ENCODE assay signal across 8 mouse cellular contexts in genomic region chr12:69537675-69538361, GRCm38 (mm10). TPM values are rescaled to one million over a fixed set of nuclear protein-coding genes. Genes with fewer than 3 reads are reported as not detected.
DNase-seq lines count a peak whose midpoint lies in the region; ATAC-seq and TF ChIP-seq lines count a peak whose summit lies in the region.

No protein-coding gene starts in this region.

- H3K9ac ChIP-seq in hindbrain, embryonic 15.5 days: no peak overlapping the region
- peak overlapping the region; percentile 14; the same call in 1 of the 2 replicates for H3K9ac ChIP-seq in stomach, embryonic 15.5 days

- H3K27me3 ChIP-seq in hindbrain, embryonic 15.5 days: no peaks in the 10 kb centered on the region
- H3K27me3 ChIP-seq in stomach, embryonic 15.5 days (replicated peaks): no peaks in the 10 kb centered on the region

- DNase-seq in adrenal gland, adult 2 months: peak; percentile 34
- no peak for DNase-seq in adrenal gland, adult 8-10 months
- DNase-seq in c-Kit-positive CD71-positive TER-119-positive erythroid progenitor cells, embryonic 14.5 days (ENCODE audit: low spot score): peak; percentile 44
- DNase-seq in gastrocnemius, adult 2 months: peak; percentile 64
- DNase-seq in left cerebral cortex, postnatal 36 days (ENCODE audit: low spot score in 2 of 2): peak; percentile 36 to 38

- ATAC-seq in hindbrain, embryonic 15.5 days (ENCODE audit: low FRiP score, low read depth): peak; percentile 37; the same call in 1 of the 2 replicates
- peak; percentile 44 for ATAC-seq in megakaryocyte-erythroid progenitor cell, adult 5-6 weeks (replicated peaks; ENCODE audit: low FRiP score, low TSS enrichment, poor library complexity, severe bottlenecking)
- ATAC-seq in stomach, embryonic 15.5 days (ENCODE audit: insufficient read depth, low FRiP score, low read depth): peak; percentile 61

- peaks cover 19% of the 10 kb centered on the region for H3K4me1 ChIP-seq in hindbrain, embryonic 15.5 days (replicated peaks)
- peaks cover 27% of the 10 kb centered on the region for H3K4me1 ChIP-seq in stomach, embryonic 15.5 days

- WGBS in hindbrain, embryonic 15.5 days: 62% methylated on average over 19 of the region's 19 CpGs
- WGBS in stomach, embryonic 15.5 days: 12% methylated on average over 19 of the region's 19 CpGs

- intact Hi-C loops in gastrocnemius, adult 2 months (cut with DNase I): loop anchor here (5.0 kb wide), 1 partner anchor 61 kb away; no protein-coding TSS in a partner anchor
- intact Hi-C loops in left cerebral cortex, postnatal 36 days (cut with DNase I): loop anchor here (5.0 kb wide), 2 partner anchors 36 to 86 kb away; no protein-coding TSS in a partner anchor

- H3K4me2 ChIP-seq in hindbrain, embryonic 15.5 days: peak overlapping the region; percentile 19; the same call in 1 of the 2 replicates
- peak overlapping the region; percentile 58 for H3K4me2 ChIP-seq in stomach, embryonic 15.5 days

- peak overlapping the region; percentile 72 for H3K4me3 ChIP-seq in gastrocnemius, adult 2 months
- H3K4me3 ChIP-seq in hindbrain, embryonic 15.5 days: no peak overlapping the region
- peak overlapping the region; percentile 25 for H3K4me3 ChIP-seq in stomach, embryonic 15.5 days (replicated peaks)

- H3K36me3 ChIP-seq in hindbrain, embryonic 15.5 days: no peaks in the 10 kb centered on the region
- H3K36me3 ChIP-seq in stomach, embryonic 15.5 days: no peaks in the 10 kb centered on the region

- no peak for TF ChIP-seq CTCF in gastrocnemius, adult 2 months (IDR thresholded peaks at IDR 0.05)

- no peaks in the 10 kb centered on the region for H3K9me3 ChIP-seq in hindbrain, embryonic 15.5 days
- no peaks in the 10 kb centered on the region for H3K9me3 ChIP-seq in stomach, embryonic 15.5 days

- H3K27ac ChIP-seq in gastrocnemius, adult 2 months: peak overlapping the region; percentile 94
- H3K27ac ChIP-seq in hindbrain, embryonic 15.5 days (replicated peaks): peak overlapping the region; percentile 76
- H3K27ac ChIP-seq in stomach, embryonic 15.5 days: peak overlapping the region; percentile 97

RNA-seq across cellular contexts. Expression of gene Vcpkmt, which starts 45.0 kb away (rescaled TPM):
- 10 to 100 TPM; 12.4 to 15.2 TPM for total RNA-seq in adrenal gland, adult 2 months (2021)
- 6.1 and 7.4 TPM in 2 replicates for polyA plus RNA-seq in adrenal gland, adult 2 months (2012; rRNA removed)
- total RNA-seq in adrenal gland, adult 8-10 months (2022): 10 to 100 TPM; 14.5 to 21.8 (median 18.3) TPM
- total RNA-seq in gastrocnemius, adult 2 months (2021): 1 to 10 TPM; 3.5 to 3.7 TPM
- polyA plus RNA-seq in hindbrain, embryonic 15.5 days (2015; fragmentation: Nextera tagmentation; extraction: Ambion mirVana): 24.8 and 25.3 TPM in 2 replicates
- total RNA-seq in left cerebral cortex, postnatal 36 days (2021): 10 to 100 TPM; 20.3 to 24.8 TPM
- 15.5 and 21.3 TPM in 2 replicates for total RNA-seq in megakaryocyte-erythroid progenitor cell, adult 5-6 weeks (2014; fragmentation: Nextera tagmentation)
- total RNA-seq in megakaryocyte-erythroid progenitor cell, adult 5-6 weeks (2017): 17.5 and 25.4 TPM in 2 replicates
- 27.5 and 29.7 TPM in 2 replicates for polyA plus RNA-seq in stomach, embryonic 15.5 days (2015; fragmentation: Nextera tagmentation; extraction: Ambion mirVana)
